Comparison of ENCODE assay signal across 9 mouse cellular contexts in the genomic region with DNA sequence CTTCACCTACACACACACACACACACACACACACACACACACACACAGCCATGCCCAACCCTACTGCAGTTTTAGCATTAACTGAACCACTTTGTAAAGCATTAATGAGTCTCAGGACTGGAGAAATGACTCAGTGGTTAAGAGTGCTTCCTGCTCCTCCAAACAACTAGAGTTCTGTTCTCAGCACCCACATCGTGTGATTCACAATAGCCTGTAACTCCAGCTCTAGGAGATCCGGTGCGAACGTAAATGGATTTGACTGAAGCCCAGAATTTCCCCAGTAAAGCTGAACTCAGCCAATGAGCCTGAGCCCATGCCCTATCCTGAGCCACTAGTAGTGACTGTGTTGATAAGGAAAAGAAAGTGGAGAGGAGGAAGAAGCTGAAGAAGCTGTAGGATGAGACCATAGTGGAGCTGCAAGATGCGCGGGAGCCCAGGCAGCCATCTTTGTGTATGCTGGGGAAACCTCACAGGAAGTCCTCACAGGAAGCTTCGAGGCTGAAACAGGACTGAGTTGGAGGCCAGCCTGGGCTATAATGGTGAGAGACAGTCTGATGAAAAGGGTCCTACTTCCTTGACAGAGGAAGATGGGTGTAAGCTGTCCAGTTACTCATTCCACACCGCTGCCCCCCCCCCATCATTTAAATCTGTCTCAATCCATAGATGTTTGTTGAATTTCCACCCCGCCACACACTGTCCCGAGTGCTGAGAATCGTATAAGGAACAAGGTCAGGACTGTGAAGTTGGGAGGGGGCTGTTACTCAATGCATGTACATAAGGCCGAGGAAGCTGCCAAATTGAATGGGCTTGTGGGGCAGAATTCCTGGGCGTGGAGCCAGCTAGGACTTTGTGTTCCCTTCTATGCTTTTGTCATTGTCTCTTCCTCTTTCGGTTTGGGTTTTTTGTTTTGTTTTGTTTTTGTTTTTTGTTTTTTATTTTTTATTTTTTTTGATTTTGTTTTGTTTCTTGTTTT. TPM values are rescaled to one million over a fixed set of nuclear protein-coding genes. Genes with fewer than 3 reads are reported as not detected.
DNase-seq lines count a peak whose midpoint lies in the region; ATAC-seq and TF ChIP-seq lines count a peak whose summit lies in the region.
"Had no signal": no experiment of that assay in that cellular context is flagged by ENCODE, and none has a peak within 500 bp of the region (broad histone marks: within the 10 kb centered on the region; RNA-seq: fewer than 3 reads in every experiment).

No protein-coding gene starts in this region.

- no peak overlapping the region for H3K9ac ChIP-seq in liver, adult 2 months (ENCODE audit: low read depth, low read length)
- no peak overlapping the region for H3K9ac ChIP-seq in liver, embryonic 11.5 days (ENCODE audit: low read depth, low read length)
- no peak overlapping the region for H3K9ac ChIP-seq in embryonic facial prominence, embryonic 15.5 days
- H3K9ac ChIP-seq in midbrain, embryonic 11.5 days (ENCODE audit: low read length): no peak overlapping the region
- H3K9ac ChIP-seq: midbrain, embryonic 12.5 days had no signal

- no peak for TF ChIP-seq CTCF in liver, adult 2 months (IDR thresholded peaks at IDR 0.05; ENCODE audit: low read depth, low read length)
- TF ChIP-seq CTCF in thymus, adult 2 months (IDR thresholded peaks at IDR 0.05; ENCODE audit: borderline replicate concordance, control insufficient read depth, extremely low read depth, insufficient read depth, low read length, poor library complexity): no peak

- no peak overlapping the region for H3K4me2 ChIP-seq in liver, embryonic 11.5 days
- H3K4me2 ChIP-seq in embryonic facial prominence, embryonic 15.5 days (replicated peaks): no peak overlapping the region
- H3K4me2 ChIP-seq in midbrain, embryonic 11.5 days: no peak overlapping the region
- H3K4me2 ChIP-seq: midbrain, embryonic 12.5 days had no signal

- no peaks in the 10 kb centered on the region for H3K36me3 ChIP-seq in liver, adult 2 months (ENCODE audit: control insufficient read depth, insufficient read depth, low read length)
- no peaks in the 10 kb centered on the region for H3K36me3 ChIP-seq in liver, embryonic 11.5 days (ENCODE audit: control insufficient read depth, insufficient read depth, low read length)
- H3K36me3 ChIP-seq in embryonic facial prominence, embryonic 15.5 days: no peaks in the 10 kb centered on the region
- no peaks in the 10 kb centered on the region for H3K36me3 ChIP-seq in thymus, adult 2 months (ENCODE audit: control insufficient read depth, insufficient read depth, low read length)
- no peaks in the 10 kb centered on the region for H3K36me3 ChIP-seq in midbrain, embryonic 11.5 days (ENCODE audit: control insufficient read depth, insufficient read depth, low read length)
- H3K36me3 ChIP-seq: midbrain, embryonic 12.5 days had no signal

- no peaks in the 10 kb centered on the region for H3K27me3 ChIP-seq in liver, adult 2 months (ENCODE audit: control insufficient read depth, insufficient read depth, low read length)
- no peaks in the 10 kb centered on the region for H3K27me3 ChIP-seq in liver, embryonic 11.5 days (replicated peaks; ENCODE audit: control insufficient read depth, insufficient read depth, low read length)
- H3K27me3 ChIP-seq in embryonic facial prominence, embryonic 15.5 days: no peaks in the 10 kb centered on the region
- no peaks in the 10 kb centered on the region for H3K27me3 ChIP-seq in thymus, adult 2 months (ENCODE audit: control insufficient read depth, insufficient read depth, low read length)
- H3K27me3 ChIP-seq in midbrain, embryonic 11.5 days (ENCODE audit: control insufficient read depth, insufficient read depth, low read length): no peaks in the 10 kb centered on the region
- H3K27me3 ChIP-seq: midbrain, embryonic 12.5 days had no signal

- TF ChIP-seq POLR2A in liver, adult 2 months (IDR thresholded peaks at IDR 0.05; ENCODE audit: extremely low read depth, insufficient read depth, low read length): no peak
- TF ChIP-seq POLR2A in thymus, adult 2 months (IDR thresholded peaks at IDR 0.05; ENCODE audit: control insufficient read depth, extremely low read depth, insufficient read depth, low read length, poor library complexity): no peak

- 0 out of 2 replicates have a peak overlapping the region, but pooled peaks have one; percentile 15 for H3K27ac ChIP-seq in liver, adult 2 months (replicated peaks; ENCODE audit: insufficient read depth, low read depth, low read length)
- H3K27ac ChIP-seq in liver, embryonic 11.5 days (ENCODE audit: low read depth, low read length): no peak overlapping the region
- no peak overlapping the region for H3K27ac ChIP-seq in embryonic facial prominence, embryonic 15.5 days (replicated peaks)
- no peak overlapping the region for H3K27ac ChIP-seq in thymus, adult 2 months (ENCODE audit: control insufficient read depth, insufficient read depth, low read length)
- no peak overlapping the region for H3K27ac ChIP-seq in midbrain, embryonic 11.5 days (ENCODE audit: low read depth, low read length)
- H3K27ac ChIP-seq: midbrain, embryonic 12.5 days had no signal

- 64% methylated on average over 14 of the region's 14 CpGs for WGBS in liver, adult 2 months
- 76% methylated on average over 14 of the region's 14 CpGs for WGBS in liver, embryonic 11.5 days
- 69% methylated on average over 14 of the region's 14 CpGs for WGBS in embryonic facial prominence, embryonic 15.5 days
- 81% methylated on average over 14 of the region's 14 CpGs for WGBS in thymus, adult 2 months
- 88% methylated on average over 14 of the region's 14 CpGs for WGBS in midbrain, embryonic 11.5 days

- DNase-seq in adrenal gland, postnatal 10 days: peak; percentile 64
- no peak for DNase-seq in adrenal gland, postnatal 4 days (ENCODE audit: low spot score in 2 of 2)
- DNase-seq in liver, adult 2 months (ENCODE audit: extremely low read depth, low read depth, low spot score): peak; percentile 46
- no peak for DNase-seq in liver, embryonic 11.5 days (ENCODE audit: low spot score)
- peak; percentile 79 to 85 for DNase-seq in lung, postnatal 4 days
- DNase-seq in thymus, adult 2 months: no peak
- no peak for DNase-seq in midbrain, embryonic 11.5 days (ENCODE audit: low spot score, missing footprints)

- no peak for ATAC-seq in liver, embryonic 11.5 days (replicated peaks; ENCODE audit: low FRiP score)
- ATAC-seq in embryonic facial prominence, embryonic 15.5 days (ENCODE audit: insufficient number of reproducible peaks, low FRiP score, low TSS enrichment, low read depth): peak; percentile 52; the same call in 1 of the 2 replicates
- ATAC-seq in midbrain, embryonic 11.5 days (ENCODE audit: low FRiP score): no peak

- no peaks in the 10 kb centered on the region for H3K4me1 ChIP-seq in liver, adult 2 months (ENCODE audit: control insufficient read depth, insufficient read depth, low read length)
- no peaks in the 10 kb centered on the region for H3K4me1 ChIP-seq in liver, embryonic 11.5 days (replicated peaks; ENCODE audit: control insufficient read depth, insufficient read depth, low read length)
- no peaks in the 10 kb centered on the region for H3K4me1 ChIP-seq in embryonic facial prominence, embryonic 15.5 days
- H3K4me1 ChIP-seq in thymus, adult 2 months (replicated peaks; ENCODE audit: control insufficient read depth, insufficient read depth, low read length): peaks cover 5% of the 10 kb centered on the region; the same call in 1 of the 2 replicates
- no peaks in the 10 kb centered on the region for H3K4me1 ChIP-seq in midbrain, embryonic 11.5 days (ENCODE audit: control insufficient read depth, insufficient read depth, low read length)
- H3K4me1 ChIP-seq: midbrain, embryonic 12.5 days had no signal

- H3K9me3 ChIP-seq in liver, embryonic 11.5 days (ENCODE audit: control insufficient read depth, low read length): no peaks in the 10 kb centered on the region; the same call in 1 of the 2 replicates
- H3K9me3 ChIP-seq in embryonic facial prominence, embryonic 15.5 days (replicated peaks): no peaks in the 10 kb centered on the region
- no peaks in the 10 kb centered on the region for H3K9me3 ChIP-seq in midbrain, embryonic 11.5 days (ENCODE audit: control insufficient read depth, low read length)
- H3K9me3 ChIP-seq: midbrain, embryonic 12.5 days had no signal

- H3K79me2 ChIP-seq in liver, adult 2 months (ENCODE audit: control insufficient read depth, insufficient read depth, low read length): no peaks in the 10 kb centered on the region

- H3K4me3 ChIP-seq in liver, adult 2 months (ENCODE audit: insufficient read depth, low read depth, low read length): no peak overlapping the region
- H3K4me3 ChIP-seq in liver, embryonic 11.5 days (ENCODE audit: low read depth, low read length): no peak overlapping the region
- no peak overlapping the region for H3K4me3 ChIP-seq in embryonic facial prominence, embryonic 15.5 days (replicated peaks)
- no peak overlapping the region for H3K4me3 ChIP-seq in thymus, adult 2 months (ENCODE audit: control insufficient read depth, insufficient read depth, low read length)
- no peak overlapping the region for H3K4me3 ChIP-seq in midbrain, embryonic 11.5 days (ENCODE audit: low read depth, low read length)
- H3K4me3 ChIP-seq: midbrain, embryonic 12.5 days had no signal

RNA-seq across cellular contexts. Expression of a gene that starts 8.2 kb away (rescaled TPM):
- 10 to 100 TPM; 41.6 to 51.3 TPM for total RNA-seq in adrenal gland, postnatal 10 days (2021)
- total RNA-seq in adrenal gland, postnatal 4 days (2021): 10 to 100 TPM; 32.1 to 33.9 TPM
- 24.9 and 26.4 TPM in 2 replicates for total RNA-seq in liver, adult 2 months (2014; rRNA removed)
- 7.3 and 8.5 TPM in 2 replicates for polyA plus RNA-seq in liver, adult 2 months (2012; rRNA removed)
- 25.6 and 26.2 TPM in 2 replicates for polyA plus RNA-seq in liver, embryonic 11.5 days (2014; fragmentation: Nextera tagmentation; extraction: Ambion mirVana)
- 51.4 and 57.6 TPM in 2 replicates for polyA plus RNA-seq in embryonic facial prominence, embryonic 15.5 days (2015; fragmentation: Nextera tagmentation; extraction: Ambion mirVana)
- 11.9 and 12.8 TPM in 2 replicates for polyA plus RNA-seq in thymus, adult 2 months (2012; rRNA removed)
- 36.2 and 37.7 TPM in 2 replicates for polyA plus RNA-seq in midbrain, embryonic 11.5 days (2014; fragmentation: Nextera tagmentation; extraction: Ambion mirVana)

RNA-seq across cellular contexts. Expression of a gene that starts 54.5 kb away (rescaled TPM):
- 100 to 1,000 TPM; 237 to 238 TPM for total RNA-seq in adrenal gland, postnatal 10 days (2021)
- total RNA-seq in adrenal gland, postnatal 4 days (2021): 10 to 100 TPM; 66.2 to 78.9 TPM
- 177 and 199 TPM in 2 replicates for total RNA-seq in liver, adult 2 months (2014; rRNA removed)
- polyA plus RNA-seq in liver, adult 2 months (2012; rRNA removed): 349 and 390 TPM in 2 replicates
- 6.9 and 8.2 TPM in 2 replicates for polyA plus RNA-seq in liver, embryonic 11.5 days (2014; fragmentation: Nextera tagmentation; extraction: Ambion mirVana)
- 16.6 and 18.7 TPM in 2 replicates for polyA plus RNA-seq in embryonic facial prominence, embryonic 15.5 days (2015; fragmentation: Nextera tagmentation; extraction: Ambion mirVana)
- 56.3 and 84.1 TPM in 2 replicates for polyA plus RNA-seq in thymus, adult 2 months (2012; rRNA removed)
- polyA plus RNA-seq in midbrain, embryonic 11.5 days (2014; fragmentation: Nextera tagmentation; extraction: Ambion mirVana): 0.37 and 0.60 TPM in 2 replicates

Comparison
In these comparisons a context has a peak if more than half of its experiments do, and no peak if none do; other contexts are left out.
1. DNase-seq: peak in adrenal gland, postnatal 10 days (single experiment), liver, adult 2 months (single experiment) and lung, postnatal 4 days (2 of 2); none in adrenal gland, postnatal 4 days (0 of 2), liver, embryonic 11.5 days (single experiment), thymus, adult 2 months (single experiment) and midbrain, embryonic 11.5 days (single experiment).